Mouse (Mus musculus) kidney, embryonic 16.5 days (tissue): ENCODE measurements around the gene Pygl. TPM values are rescaled to one million over a fixed set of nuclear protein-coding genes. Genes with fewer than 3 reads are reported as not detected.

ENCODE experiments used
- ATAC-seq: fragments of 200-750 bp; cut with Nextera tagmentation; 2 replicates; pipeline ENCODE4 v1.8.0; 2017; ENCODE audit warnings: moderate TSS enrichment; ENCODE audit not compliant: low FRiP score, low TSS enrichment
- H3K27ac ChIP-seq: fragments of 300-500 bp; sonication (generic); 2 replicates; pipeline ENCODE4 v1.5.1; 2014; ENCODE audit warnings: low read length
- H3K27me3 ChIP-seq: fragments of 300-500 bp; sonication (generic); 2 replicates; pipeline ENCODE4 v1.6.1; 2014; ENCODE audit warnings: low read length, control low read depth, mixed read lengths; ENCODE audit not compliant: insufficient read depth
- H3K36me3 ChIP-seq: fragments of 300-500 bp; sonication (generic); 2 replicates; pipeline ENCODE4 v1.6.1; 2014; ENCODE audit warnings: low read length, control low read depth, mixed read lengths; ENCODE audit not compliant: insufficient read depth
- H3K4me1 ChIP-seq: fragments of 300-500 bp; sonication (generic); 2 replicates; pipeline ENCODE4 v1.6.1; 2014; ENCODE audit warnings: low read length, control low read depth, mixed read lengths; ENCODE audit not compliant: insufficient read depth
- H3K4me2 ChIP-seq: fragments of 300-500 bp; sonication (generic); replicated peaks from 2 replicates; pipeline ENCODE4 v1.6.1; 2014; ENCODE audit warnings: low read depth, low read length
- H3K4me3 ChIP-seq: fragments of 300-500 bp; sonication (generic); 2 replicates; pipeline ENCODE4 v1.5.1; 2014; ENCODE audit warnings: mild to moderate bottlenecking, low read length
- H3K9ac ChIP-seq: fragments of 300-500 bp; sonication (generic); replicated peaks from 2 replicates; pipeline ENCODE4 v1.6.1; 2014; ENCODE audit warnings: low read length
- H3K9me3 ChIP-seq: fragments of 300-500 bp; sonication (generic); 2 replicates; pipeline ENCODE4 v1.6.1; 2016; ENCODE audit warnings: low read length, control low read depth
- WGBS: fragments of 180-500 bp; shearing (Covaris S2); extraction: QIAGEN DNeasy Blood & Tissue Kit; methylation state at CpG from one replicate; pipeline ENCODE4 v1.1.7; 2014; 5-methylcytosine and 5-hydroxymethylcytosine counted together
- polyA plus RNA-seq: library from polyadenylated mRNA; unstranded; fragments of >200 nt; fragmentation: Nextera tagmentation; extraction: Ambion mirVana; gene quantifications from 2 replicates; pipeline ENCODE4 v1.2.1, GENCODE M21; 2015

The Pygl gene
- polyA plus RNA-seq, 1 experiment from 2014 or later: 49.1 TPM

GRCm38 (mm10) chr12:70169969-70170368 lies 61.3 kb downstream of the Pygl start:
- Histone ChIP-seq H3K36me3 (no peaks in the 10 kb centered on the region), H3K4me3 (no peak overlapping the region), H3K27ac (no peak overlapping the region), H3K9ac (no peak overlapping the region), H3K9me3 (no peaks in the 10 kb centered on the region), H3K27me3 (no peaks in the 10 kb centered on the region), H3K4me2 (no peak overlapping the region), H3K4me1 (no peaks in the 10 kb centered on the region)
- ATAC-seq: no peak
- 89% methylated on average over 1 of the region's 1 CpGs for WGBS

DNA sequence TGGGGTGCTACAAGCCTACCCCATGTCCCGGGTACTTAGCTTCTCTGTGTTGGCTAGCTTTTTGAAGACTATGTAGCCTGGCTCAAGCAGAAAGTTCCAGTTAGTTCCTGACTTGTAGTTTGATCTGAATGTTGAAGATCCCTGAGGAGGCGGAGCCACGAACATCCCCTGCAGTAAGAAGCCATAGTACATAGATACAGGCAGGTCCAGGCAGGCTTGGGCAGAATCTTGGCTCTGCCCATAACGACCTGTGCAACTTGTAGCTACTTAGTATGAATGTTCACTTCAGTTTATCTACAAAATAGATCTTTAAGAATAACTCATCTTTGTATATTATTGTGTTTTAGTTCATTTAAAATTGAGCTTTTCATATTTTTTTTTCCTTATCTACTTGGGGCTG lies 63.3 kb downstream of the Pygl start:
- ATAC-seq: no peak
- no peak overlapping the region for H3K4me3 ChIP-seq

DNA sequence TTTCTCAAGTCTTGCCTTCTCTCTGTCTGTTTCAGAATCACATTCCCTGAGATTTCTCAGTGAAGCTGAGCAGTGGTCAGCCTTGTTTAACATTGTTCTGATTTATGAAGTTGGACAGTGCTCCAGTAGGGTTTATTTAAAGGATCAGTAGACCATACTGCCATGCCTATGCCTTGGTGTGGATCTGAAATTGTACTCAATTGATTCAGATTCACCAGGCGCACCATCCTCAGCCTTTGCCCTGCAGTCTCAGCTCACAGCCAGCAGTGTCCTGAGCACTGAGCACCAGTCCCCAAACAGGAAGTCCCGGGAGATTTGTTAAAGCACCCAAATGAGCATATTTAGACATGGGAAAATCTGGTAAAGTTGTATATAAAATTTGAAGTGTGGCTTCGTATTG lies 66.5 kb downstream of the Pygl start:
- ATAC-seq: no peak
- Histone ChIP-seq H3K27me3 (no peaks in the 10 kb centered on the region), H3K4me3 (no peak overlapping the region), H3K4me1 (0 out of 2 replicates have a peak, but pooled peaks cover 2% of the 10 kb centered on the region), H3K4me2 (no peak overlapping the region), H3K36me3 (no peaks in the 10 kb centered on the region), H3K27ac (no peak overlapping the region), H3K9ac (no peak overlapping the region), H3K9me3 (no peaks in the 10 kb centered on the region)
- 71% methylated on average over 3 of the region's 3 CpGs for WGBS

More for the DNA sequence above, 63.3 kb downstream of the Pygl start:
- no peak overlapping the region for H3K27ac ChIP-seq
- WGBS: 91% methylated on average over 4 of the region's 4 CpGs
- H3K9ac ChIP-seq: no peak overlapping the region
- no peaks in the 10 kb centered on the region for H3K36me3 ChIP-seq
- H3K27me3 ChIP-seq: no peaks in the 10 kb centered on the region
- H3K9me3 ChIP-seq: no peaks in the 10 kb centered on the region
- 0 out of 2 replicates have a peak, but pooled peaks cover 2% of the 10 kb centered on the region for H3K4me1 ChIP-seq
- no peak overlapping the region for H3K4me2 ChIP-seq

- 68% methylated on average over 5 of the region's 5 CpGs for WGBS
These were observed 70.2 kb downstream of the Pygl start for GRCm38 (mm10) chr12:70161057-70161456.

GRCm38 (mm10) chr12:70157292-70158066 lies 73.8 kb downstream of the Pygl start:
- Histone ChIP-seq H3K36me3 (no peaks in the 10 kb centered on the region), H3K27me3 (no peaks in the 10 kb centered on the region), H3K27ac (no peak overlapping the region), H3K4me3 (no peak overlapping the region), H3K4me2 (no peak overlapping the region), H3K9me3 (no peaks in the 10 kb centered on the region), H3K4me1 (no peaks in the 10 kb centered on the region), H3K9ac (no peak overlapping the region)
- ATAC-seq: no peak
- WGBS: 49% methylated on average over 5 of the region's 5 CpGs

More at GRCm38 (mm10) chr12:70161057-70161456, 70.2 kb downstream of the Pygl start:
- Histone ChIP-seq H3K4me1 (0 out of 2 replicates have a peak, but pooled peaks cover 2% of the 10 kb centered on the region), H3K4me2 (no peak overlapping the region), H3K9me3 (no peaks in the 10 kb centered on the region), H3K36me3 (no peaks in the 10 kb centered on the region), H3K27ac (no peak overlapping the region), H3K9ac (no peak overlapping the region), H3K27me3 (no peaks in the 10 kb centered on the region), H3K4me3 (no peak overlapping the region)
- ATAC-seq: no peak

DNA sequence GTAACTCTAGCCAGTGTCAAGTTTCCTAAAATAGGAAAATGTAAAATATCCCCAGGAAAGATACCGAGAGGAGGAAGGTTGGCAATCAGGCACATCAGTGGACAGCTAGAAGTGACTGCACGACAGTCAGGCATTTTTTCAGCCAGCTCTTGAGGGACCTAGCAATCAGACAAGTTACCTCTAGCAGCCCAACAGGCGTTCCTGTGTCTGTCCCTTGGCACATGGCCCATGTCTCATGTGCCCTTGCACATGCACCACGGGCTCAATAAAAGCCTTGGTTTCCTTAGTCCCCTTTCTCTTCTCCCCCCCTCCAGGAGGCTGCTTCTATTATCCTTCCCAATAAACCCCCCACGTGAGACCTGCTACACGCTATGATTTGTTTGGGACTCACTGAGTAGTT lies 75.1 kb downstream of the Pygl start:
- 75% methylated on average over 6 of the region's 6 CpGs for WGBS

GRCm38 (mm10) chr12:70153842-70154241 lies 77.4 kb downstream of the Pygl start, which contains the start of gene Abhd12b:
Abhd12b (plus strand) TSS chr12:70154142.
- Histone ChIP-seq H3K4me3 (no peak within 1 kb of the TSS), H3K4me1 (0 out of 2 replicates have a peak, but pooled peaks cover 2% of the 10 kb centered on the region), H3K4me2 (no peak within 1 kb of the TSS), H3K27me3 (no peaks in the 10 kb centered on the region), H3K9me3 (no peaks in the 10 kb centered on the region), H3K36me3 (no peaks in the 10 kb centered on the region), H3K9ac (no peak within 1 kb of the TSS), H3K27ac (no peak within 1 kb of the TSS)
- ATAC-seq: no peak
- WGBS: 43% methylated on average over 3 of the region's 3 CpGs

More for the DNA sequence above, 75.1 kb downstream of the Pygl start:
- Histone ChIP-seq H3K27ac (no peak overlapping the region), H3K9me3 (no peaks in the 10 kb centered on the region), H3K36me3 (no peaks in the 10 kb centered on the region), H3K4me3 (no peak overlapping the region), H3K27me3 (no peaks in the 10 kb centered on the region), H3K9ac (no peak overlapping the region), H3K4me1 (no peaks in the 10 kb centered on the region), H3K4me2 (no peak overlapping the region)
- ATAC-seq: no peak

- Histone ChIP-seq H3K9ac (0 out of 2 replicates have a peak overlapping the region, but pooled peaks have one; percentile 37), H3K36me3 (no peaks in the 10 kb centered on the region), H3K27me3 (no peaks in the 10 kb centered on the region), H3K27ac (no peak overlapping the region), H3K4me3 (peak overlapping the region; percentile 46), H3K9me3 (no peaks in the 10 kb centered on the region), H3K4me1 (peaks cover 25% of the 10 kb centered on the region), H3K4me2 (peak overlapping the region; percentile 56)
- WGBS: 14% methylated on average over 11 of the region's 11 CpGs
- ATAC-seq: no peak
These were observed 82.5 kb downstream of the Pygl start for GRCm38 (mm10) chr12:70148631-70149265.

- Histone ChIP-seq H3K9ac (peak overlapping the region; percentile 54), H3K9me3 (no peaks in the 10 kb centered on the region), H3K4me1 (peaks cover 25% of the 10 kb centered on the region), H3K4me2 (peak overlapping the region; percentile 56), H3K27ac (no peak overlapping the region), H3K27me3 (no peaks in the 10 kb centered on the region), H3K36me3 (no peaks in the 10 kb centered on the region), H3K4me3 (peak overlapping the region; percentile 46)
- 2% methylated on average over 13 of the region's 13 CpGs for WGBS
- no peak for ATAC-seq
These were observed 83.2 kb downstream of the Pygl start for GRCm38 (mm10) chr12:70147986-70148630.
